Mouse (Mus musculus) megakaryocyte, embryonic 14.5 days (primary cell): Measurements from ENCODE around the gene Mkrn1.

Source experiments
- FLI1 ChIP-seq: IDR thresholded peaks from 2 replicates; pipeline ENCODE4 v1.6.1; 2012; ENCODE audit warnings: low read length, inconsistent platforms, mixed read lengths
- GATA1 ChIP-seq: IDR thresholded peaks from 3 replicates; pipeline ENCODE4 v1.6.1; 2012; ENCODE audit warnings: mixed read lengths, low read length, inconsistent platforms, borderline replicate concordance

- TF ChIP-seq GATA1, result no peak
- no peak for TF ChIP-seq FLI1
These were observed 57.6 kb downstream of the Mkrn1 start for GRCm38 (mm10) chr6:39362684-39363083.
